Comparison of ENCODE assay signal across 23 mouse cellular contexts in genomic region chr12:92944352-92944751, GRCm38 (mm10).
A peak's percentile ranks its signal among the peaks of the same experiment; 100 is the strongest.
DNase-seq lines count a peak whose midpoint lies in the region; ATAC-seq and TF ChIP-seq lines count a peak whose summit lies in the region.
"Had no signal": no experiment of that assay in that cellular context is flagged by ENCODE, and none has a peak within 500 bp of the region (broad histone marks: within the 10 kb centered on the region; RNA-seq: fewer than 3 reads in every experiment).

No protein-coding gene starts in this region.

- peaks cover 3 to 6% of the 10 kb centered on the region in 2 experiments; a peak in 2 of 4 replicates for H3K4me1 ChIP-seq in CH12.LX (ENCODE audit: control insufficient read depth in 1 of 2, insufficient read depth in 2 of 2)
- no peaks in the 10 kb centered on the region for H3K4me1 ChIP-seq in hindbrain, postnatal 0 days (ENCODE audit: insufficient read depth, low read length)
- H3K4me1 ChIP-seq: embryonic facial prominence, embryonic 10.5 days; embryonic facial prominence, embryonic 12.5 days; forebrain, embryonic 13.5 days had no signal

- in situ Hi-C loops in CH12.LX (cut with MboI; ENCODE audit: low pct_ligation_motif_present, low pct_unique_long_range_greater_than_20kb, low sequenced_read_pairs), result no loop called here

- no peaks in the 10 kb centered on the region for H3K27me3 ChIP-seq in CH12.LX (replicated peaks)
- no peaks in the 10 kb centered on the region for H3K27me3 ChIP-seq in hindbrain, postnatal 0 days (ENCODE audit: insufficient read depth, low read length)
- H3K27me3 ChIP-seq: embryonic facial prominence, embryonic 12.5 days; forebrain, embryonic 13.5 days; forebrain, embryonic 15.5 days had no signal

- no peaks in the 10 kb centered on the region for H3K79me2 ChIP-seq in CH12.LX (replicated peaks; ENCODE audit: control insufficient read depth, extremely low read depth, insufficient read depth, poor library complexity, severe bottlenecking)

- dilution Hi-C loops in CH12.LX (cut with MboI; ENCODE audit: extremely low pct_ligation_motif_present, extremely low pct_unique_long_range_greater_than_20kb, low sequenced_read_pairs), result no loop called here

- peak; percentile 35 for ATAC-seq in granulocyte monocyte progenitor cell, adult 5-6 weeks (replicated peaks; ENCODE audit: poor library complexity, severe bottlenecking)
- ATAC-seq in megakaryocyte progenitor cell, adult 5-6 weeks (replicated peaks; ENCODE audit: poor library complexity), result peak; percentile 50
- no peak for ATAC-seq in hindbrain, postnatal 0 days
- ATAC-seq: activated CD4-positive, CD25-positive, alpha-beta regulatory T cell, adult 4 months; CD4-positive, CD25-positive, alpha-beta regulatory T cell, adult 4 months; forebrain, embryonic 13.5 days; forebrain, embryonic 15.5 days; forebrain, postnatal 0 days had no signal

- TF ChIP-seq POLR2A in CH12.LX (IDR thresholded peaks at IDR 0.05; ENCODE audit: low read depth, low read length), result no peak

- WGBS in hindbrain, postnatal 0 days, result 91% methylated on average over 3 of the region's 3 CpGs

- no peak overlapping the region for H3K9ac ChIP-seq in CH12.LX (ENCODE audit: insufficient read depth, low read depth)
- H3K9ac ChIP-seq in hindbrain, postnatal 0 days (replicated peaks; ENCODE audit: low read length), result no peak overlapping the region
- H3K9ac ChIP-seq: embryonic facial prominence, embryonic 12.5 days; forebrain, embryonic 13.5 days; forebrain, embryonic 15.5 days; forebrain, postnatal 0 days had no signal

- no peak for TF ChIP-seq EP300 in CH12.LX (IDR thresholded peaks at IDR 0.05; ENCODE audit: low read length)

- H3K27ac ChIP-seq in CH12.LX (ENCODE audit: insufficient read depth, low read depth), result no peak overlapping the region
- no peak overlapping the region for H3K27ac ChIP-seq in hindbrain, postnatal 0 days
- H3K27ac ChIP-seq: embryonic facial prominence, embryonic 10.5 days; embryonic facial prominence, embryonic 12.5 days; forebrain, embryonic 13.5 days; forebrain, embryonic 15.5 days had no signal

- no peak for TF ChIP-seq RAD21 in CH12.LX (IDR thresholded peaks at IDR 0.05; ENCODE audit: low read depth, low read length)

- H3K4me2 ChIP-seq in CH12.LX (ENCODE audit: insufficient read depth, low read depth, poor library complexity, severe bottlenecking), result no peak overlapping the region
- H3K4me2 ChIP-seq in hindbrain, postnatal 0 days (ENCODE audit: low read depth, low read length), result no peak overlapping the region
- H3K4me2 ChIP-seq: embryonic facial prominence, embryonic 12.5 days; forebrain, embryonic 13.5 days; forebrain, embryonic 15.5 days had no signal

- no peak overlapping the region for H3K4me3 ChIP-seq in CH12.LX (replicated peaks in 1 of 3; ENCODE audit: low read depth in 2 of 3, low read length in 2 of 3, poor library complexity in 1 of 3)
- no peak overlapping the region for H3K4me3 ChIP-seq in hindbrain, postnatal 0 days (ENCODE audit: low read length)
- H3K4me3 ChIP-seq: embryonic facial prominence, embryonic 10.5 days; embryonic facial prominence, embryonic 12.5 days; forebrain, embryonic 13.5 days; forebrain, embryonic 15.5 days had no signal

- H3K36me3 ChIP-seq in CH12.LX (replicated peaks in 1 of 2; ENCODE audit: control insufficient read depth in 1 of 2, insufficient read depth in 1 of 2, low read length in 1 of 2), result no peaks in the 10 kb centered on the region
- H3K36me3 ChIP-seq in hindbrain, postnatal 0 days (ENCODE audit: insufficient read depth, low read length), result no peaks in the 10 kb centered on the region
- H3K36me3 ChIP-seq: embryonic facial prominence, embryonic 10.5 days; embryonic facial prominence, embryonic 12.5 days; forebrain, embryonic 15.5 days had no signal

- no peak for TF ChIP-seq CTCF in CH12.LX (conservative IDR thresholded peaks at IDR 0.05 in 1 of 2, IDR thresholded peaks at IDR 0.05 in 1 of 2; ENCODE audit: low read depth in 2 of 2, low read length in 2 of 2)
- TF ChIP-seq CTCF in hindbrain, postnatal 0 days (IDR thresholded peaks at IDR 0.05; ENCODE audit: low read depth), result no peak

- no peaks in the 10 kb centered on the region for H3K9me3 ChIP-seq in CH12.LX (replicated peaks; ENCODE audit: low read length)
- H3K9me3 ChIP-seq in hindbrain, postnatal 0 days (ENCODE audit: low read length), result no peaks in the 10 kb centered on the region
- H3K9me3 ChIP-seq: embryonic facial prominence, embryonic 10.5 days; embryonic facial prominence, embryonic 12.5 days; forebrain, embryonic 13.5 days; forebrain, embryonic 15.5 days had no signal

- DNase-seq in CH12.LX (ENCODE audit: extremely low read depth), result peak; percentile 20
- no peak for DNase-seq in cerebellum, postnatal 10 days
- no peak for DNase-seq in layer of hippocampus, postnatal 36 days
- DNase-seq in left cerebral cortex, adult 8-10 months (ENCODE audit: low spot score in 2 of 2), result no peak
- DNase-seq in hindbrain, postnatal 0 days (ENCODE audit: low spot score), result no peak
- DNase-seq: adrenal gland, adult 8-10 months; adrenal gland, postnatal 14 days; adrenal gland, postnatal 36 days; B cell, adult 2 months; cerebellum, adult 11-12 months; cerebellum, adult 2 months; cerebellum, adult 9-10 months; cerebellum, postnatal 14 days; cerebellum, postnatal 36 days; forebrain, postnatal 0 days had no signal

TF ChIP-seq in CH12.LX, 34 proteins besides CTCF, POLR2A, EP300 and RAD21:
- TF ChIP-seq CHD1 (IDR thresholded peaks at IDR 0.05; ENCODE audit: low read depth, low read length) (no peak), SMC3 (IDR thresholded peaks at IDR 0.05; ENCODE audit: low read depth, low read length) (no peak), MXI1 (IDR thresholded peaks at IDR 0.05; ENCODE audit: low read depth, low read length) (no peak), JUN (IDR thresholded peaks at IDR 0.05; ENCODE audit: insufficient read depth, low read depth, low read length) (no peak), ZC3H11A (IDR thresholded peaks at IDR 0.05; ENCODE audit: low read depth, low read length) (no peak), BHLHE40 (IDR thresholded peaks at IDR 0.05; ENCODE audit: low read depth, low read length) (peak; percentile 36; the same call in 1 of the 2 replicates), HCFC1 (IDR thresholded peaks at IDR 0.05; ENCODE audit: low read depth, low read length) (no peak), UBTF (IDR thresholded peaks at IDR 0.05; ENCODE audit: low read depth, low read length) (no peak), IRF4 (IDR thresholded peaks at IDR 0.05; ENCODE audit: low read depth, low read length) (peak; percentile 36; the same call in 1 of the 2 replicates), MYC (IDR thresholded peaks at IDR 0.05; ENCODE audit: low read depth, low read length) (peak; percentile 65), CHD2 (IDR thresholded peaks at IDR 0.05; ENCODE audit: low read length) (no peak), MAZ (IDR thresholded peaks at IDR 0.05; ENCODE audit: low read depth, low read length) (no peak), ZKSCAN1 (IDR thresholded peaks at IDR 0.05; ENCODE audit: borderline replicate concordance, low read depth, low read length) (no peak), NRF1 (IDR thresholded peaks at IDR 0.05; ENCODE audit: low read depth, low read length) (peak; percentile 58), MAX (IDR thresholded peaks at IDR 0.05; ENCODE audit: low read length) (peak; percentile 74), ZNF384 (IDR thresholded peaks at IDR 0.05; ENCODE audit: low read depth, low read length) (no peak), GABPA (IDR thresholded peaks at IDR 0.05; ENCODE audit: insufficient replicate concordance, low read depth, low read length) (no peak), SIN3A (IDR thresholded peaks at IDR 0.05; ENCODE audit: low read length) (no peak), ZMIZ1 (IDR thresholded peaks at IDR 0.05; ENCODE audit: low read depth, low read length) (no peak), ELF1 (IDR thresholded peaks at IDR 0.05; ENCODE audit: low read depth, low read length) (no peak), TBP (conservative IDR thresholded peaks at IDR 0.05; ENCODE audit: low read depth, low read length) (0 out of 2 replicates have a peak, but pooled peaks have one; percentile 17), USF2 (conservative IDR thresholded peaks at IDR 0.05; ENCODE audit: low read depth, low read length) (no peak), MAFK (IDR thresholded peaks at IDR 0.05; ENCODE audit: insufficient replicate concordance, low read length) (no peak), E2F4 (IDR thresholded peaks at IDR 0.05; ENCODE audit: insufficient replicate concordance, low read depth, low read length) (no peak), POLR2AphosphoS2 (IDR thresholded peaks at IDR 0.05; ENCODE audit: low read depth, low read length) (no peak), NELFE (IDR thresholded peaks at IDR 0.05; ENCODE audit: low read depth, low read length) (no peak)
